Mouse (Mus musculus) small intestine, adult 2 months (tissue): ENCODE results near the gene Bcar1.

Experiments used
- CTCF ChIP-seq: fragments of 200-500 bp; IDR thresholded peaks from 2 replicates; pipeline ENCODE4 v1.5.1; 2012; ENCODE audit warnings: low read depth, mild to moderate bottlenecking, control low read depth, inconsistent platforms, low read length, moderate library complexity, mixed read lengths; ENCODE audit not compliant: insufficient replicate concordance, insufficient read length; ENCODE audit errors: extremely low read depth
- POLR2A ChIP-seq: fragments of 200-500 bp; IDR thresholded peaks from 2 replicates; pipeline ENCODE4 v1.6.1; 2012; ENCODE audit warnings: low read depth, mild to moderate bottlenecking, control low read depth, inconsistent platforms, low read length, moderate library complexity

DNA sequence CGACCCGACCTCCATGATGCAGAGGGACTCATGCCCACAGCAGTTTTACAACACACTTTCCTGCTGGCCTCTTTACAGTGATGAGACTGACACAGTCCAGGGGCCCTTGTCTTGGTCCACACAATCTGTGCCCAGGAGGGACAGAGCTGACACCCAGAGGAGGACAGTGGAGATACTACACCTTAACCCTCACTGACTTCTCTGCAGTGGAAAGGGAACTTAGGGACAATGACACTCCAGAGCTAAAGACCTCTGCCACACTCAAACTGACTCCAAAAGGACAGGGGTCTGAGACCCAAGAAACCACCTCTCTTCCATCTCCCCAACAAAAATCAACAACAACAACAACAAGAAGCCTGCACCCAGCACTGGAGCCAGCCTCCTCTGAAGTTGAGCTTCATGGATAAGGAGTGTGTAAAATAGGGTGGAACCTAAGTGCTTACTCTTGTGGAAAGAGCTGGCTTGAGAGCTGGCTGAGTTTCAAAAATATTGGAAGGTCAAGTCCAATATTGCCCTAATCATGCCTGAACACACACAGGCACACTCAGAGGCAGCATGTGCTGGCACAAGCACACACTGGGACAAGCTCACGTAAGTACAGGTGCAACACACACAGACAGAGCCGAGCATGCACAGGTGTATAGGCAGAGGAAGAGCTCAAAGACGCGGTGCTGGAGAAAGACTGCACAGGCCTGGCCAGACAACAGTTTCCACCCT lies 9.2 kb downstream of the Bcar1 start:
- no peak for TF ChIP-seq POLR2A
- no peak for TF ChIP-seq CTCF
